Mouse (Mus musculus) forebrain, embryonic 14.5 days (tissue): ENCODE data around the gene Gm49486. TPM values are rescaled to one million over a fixed set of nuclear protein-coding genes. Genes with fewer than 3 reads are reported as not detected.

Experiments used
- ATAC-seq: fragments of 200-750 bp; cut with Nextera tagmentation; 2 replicates; pipeline ENCODE4 v1.8.0; 2017; ENCODE audit warnings: mild to moderate bottlenecking, moderate library complexity
- DNase-seq: peaks from one replicate; pipeline ENCODE4 v3.0.0-alpha.2; 2015; ENCODE audit warnings: low spot score
- H3K27ac ChIP-seq: fragments of 300-500 bp; sonication (generic); 2 replicates; pipeline ENCODE4 v1.5.1; 2014; ENCODE audit warnings: low read depth, mild to moderate bottlenecking, control low read depth, low read length, moderate library complexity
- H3K27me3 ChIP-seq: fragments of 300-500 bp; sonication (generic); replicated peaks from 2 replicates; pipeline ENCODE4 v1.6.1; 2014; ENCODE audit warnings: low read length, control low read depth, mixed read lengths; ENCODE audit not compliant: control insufficient read depth, insufficient read depth
- H3K36me3 ChIP-seq: fragments of 300-500 bp; sonication (generic); 2 replicates; pipeline ENCODE4 v1.6.1; 2014; ENCODE audit warnings: low read length, control low read depth; ENCODE audit not compliant: control insufficient read depth, insufficient read depth
- H3K4me1 ChIP-seq: fragments of 300-500 bp; sonication (generic); 2 replicates; pipeline ENCODE4 v1.6.1; 2014; ENCODE audit warnings: antibody characterized with exemption, low read length, control low read depth; ENCODE audit not compliant: control insufficient read depth, insufficient read depth
- H3K4me2 ChIP-seq: fragments of 300-500 bp; sonication (generic); 2 replicates; pipeline ENCODE4 v1.6.1; 2014; ENCODE audit warnings: mild to moderate bottlenecking, control low read depth, low read length
- H3K4me3 ChIP-seq: fragments of 300-500 bp; sonication (generic); 2 replicates; pipeline ENCODE4 v1.5.1; 2014; ENCODE audit warnings: low read depth, low read length, control low read depth
- H3K9ac ChIP-seq: fragments of 300-500 bp; sonication (generic); 2 replicates; pipeline ENCODE4 v1.6.1; 2014; ENCODE audit warnings: mild to moderate bottlenecking, low read length, control low read depth, moderate library complexity
- H3K9me3 ChIP-seq: fragments of 300-500 bp; sonication (generic); replicated peaks from 2 replicates; pipeline ENCODE4 v1.6.1; 2016; ENCODE audit warnings: low read length, control low read depth, mixed read lengths; ENCODE audit not compliant: control insufficient read depth
- WGBS: fragments of 180-500 bp; shearing (Covaris S2); extraction: QIAGEN DNeasy Blood & Tissue Kit; methylation state at CpG from one replicate; pipeline ENCODE4 v1.1.7; 2014; 5-methylcytosine and 5-hydroxymethylcytosine counted together
- polyA plus RNA-seq: library from polyadenylated mRNA; unstranded; fragments of >200 nt; fragmentation: Nextera tagmentation; extraction: Ambion mirVana; gene quantifications from 2 replicates; pipeline ENCODE4 v1.2.1, GENCODE M21; 2014

The Gm49486 gene
- 0.69 and 0.98 TPM in 2 replicates for polyA plus RNA-seq

DNA sequence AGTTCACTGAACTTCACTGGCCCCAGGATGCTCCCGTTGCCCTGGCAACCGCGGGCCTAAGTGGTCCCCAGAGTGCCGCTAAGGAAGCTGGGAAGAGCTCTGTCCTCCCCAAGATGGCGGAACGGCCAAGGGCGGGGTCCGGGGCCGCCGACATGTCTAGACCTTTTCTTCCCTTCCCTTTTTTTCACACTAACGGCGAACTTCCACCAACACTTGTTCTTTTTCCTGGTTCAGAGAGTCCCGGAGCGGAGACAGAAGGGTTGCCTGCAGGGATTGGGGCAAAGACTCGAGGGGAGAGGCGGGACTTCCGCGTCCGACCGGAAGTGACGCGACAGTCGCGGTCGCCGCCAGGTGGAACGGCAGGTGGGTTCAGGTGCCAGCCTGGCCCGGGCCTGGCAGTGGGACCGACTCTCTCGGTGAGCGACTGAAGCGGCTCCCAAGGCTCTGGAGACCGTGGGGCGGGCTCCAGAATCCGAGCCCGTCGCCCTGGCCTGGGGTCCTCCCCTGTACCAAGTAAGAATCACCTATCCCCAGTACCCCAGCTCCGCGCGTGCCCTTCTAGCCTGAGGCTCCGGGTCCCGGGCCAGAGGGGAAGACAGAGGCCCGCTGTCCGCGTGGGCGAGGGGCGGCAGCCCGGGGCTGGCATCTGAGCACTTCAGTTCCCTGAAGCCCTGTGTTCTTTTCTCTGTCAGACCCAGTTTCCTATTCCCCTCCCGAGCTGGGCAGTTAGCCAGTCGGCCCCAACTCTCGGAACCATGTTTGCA lies at the start of gene Gm49486, which contains the start of gene Pick1:
TSS of gene Gm49486 (plus strand) at position 334 of the 764 bp plus-strand sequence.
TSS of gene Pick1 (plus strand) at position 116 of the 764 bp plus-strand sequence.
- Histone ChIP-seq H3K36me3 (peaks cover 21% of the 10 kb centered on the region), H3K4me1 (peaks cover 4% of the 10 kb centered on the region; the same call in 1 of the 2 replicates), H3K9ac (peak within 1 kb of the TSS; percentile 73), H3K4me2 (peak within 1 kb of the TSS; percentile 58), H3K4me3 (peak within 1 kb of the TSS; percentile 56), H3K27ac (peak within 1 kb of the TSS; percentile 95), H3K9me3 (no peaks in the 10 kb centered on the region), H3K27me3 (no peaks in the 10 kb centered on the region)
- DNase-seq: peak; percentile 92
- under 1% methylated on average over 51 of the region's 51 CpGs for WGBS
- peak; percentile 92 for ATAC-seq

DNA sequence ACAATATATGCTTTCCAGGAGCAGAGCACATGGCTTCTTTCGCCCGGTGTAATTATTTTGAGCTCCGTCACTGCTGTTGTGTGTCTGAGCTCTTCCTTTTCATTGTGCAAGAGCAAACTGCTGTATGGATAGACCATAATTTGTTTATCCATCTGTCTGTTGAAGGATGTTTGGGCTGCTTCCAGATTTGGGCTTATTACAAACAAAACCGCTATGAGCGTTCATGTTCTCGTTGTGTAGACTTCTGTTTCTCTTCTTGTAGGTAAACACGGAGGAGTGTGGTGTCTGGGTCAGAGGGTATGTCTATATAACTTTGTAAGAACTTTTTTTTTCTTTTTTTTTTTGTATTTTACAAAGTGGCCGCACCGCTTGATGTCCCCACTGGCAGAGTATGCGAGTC lies 44.0 kb upstream of the Gm49486 start:
- DNase-seq: peak; percentile 19
- no peak overlapping the region for H3K27ac ChIP-seq
- no peak overlapping the region for H3K4me2 ChIP-seq
- H3K36me3 ChIP-seq: no peaks in the 10 kb centered on the region
- WGBS: 81% methylated on average over 10 of the region's 10 CpGs
- no peak for ATAC-seq
- H3K4me1 ChIP-seq: no peaks in the 10 kb centered on the region
- H3K9ac ChIP-seq: no peak overlapping the region
- H3K27me3 ChIP-seq: no peaks in the 10 kb centered on the region
- H3K9me3 ChIP-seq: no peaks in the 10 kb centered on the region
- no peak overlapping the region for H3K4me3 ChIP-seq

DNA sequence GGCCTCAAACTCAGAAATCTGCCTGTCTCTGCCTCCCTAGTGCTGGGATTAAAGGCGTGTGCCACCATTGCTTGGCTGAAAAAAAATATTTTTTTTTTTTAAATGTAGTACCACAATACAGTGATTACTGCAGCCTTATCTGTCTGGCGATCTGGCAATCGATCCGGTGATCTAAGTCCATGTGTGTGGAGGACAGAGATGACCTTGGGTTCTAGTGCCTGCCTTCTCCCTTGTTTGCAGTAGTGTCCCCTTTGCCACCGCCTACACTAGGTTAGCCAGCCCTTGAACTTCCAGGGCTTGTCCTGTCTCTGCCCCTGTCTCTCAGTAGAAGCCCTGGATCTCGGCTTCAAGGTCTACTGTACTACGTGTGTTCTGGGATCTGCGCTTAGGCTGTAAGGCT lies 41.4 kb upstream of the Gm49486 start:
- Histone ChIP-seq H3K4me2 (no peak overlapping the region), H3K9ac (no peak overlapping the region), H3K36me3 (no peaks in the 10 kb centered on the region), H3K9me3 (no peaks in the 10 kb centered on the region), H3K27me3 (no peaks in the 10 kb centered on the region), H3K27ac (no peak overlapping the region), H3K4me1 (peaks cover 6% of the 10 kb centered on the region), H3K4me3 (no peak overlapping the region)
- ATAC-seq: no peak
- 95% methylated on average over 8 of the region's 8 CpGs for WGBS
- DNase-seq: no peak

GRCm38 (mm10) chr15:79191426-79191825 lies 37.8 kb upstream of the Gm49486 start:
- Histone ChIP-seq H3K27me3 (no peaks in the 10 kb centered on the region), H3K4me3 (no peak overlapping the region), H3K27ac (no peak overlapping the region), H3K9ac (no peak overlapping the region), H3K4me2 (no peak overlapping the region), H3K36me3 (no peaks in the 10 kb centered on the region), H3K9me3 (no peaks in the 10 kb centered on the region), H3K4me1 (peaks cover 23% of the 10 kb centered on the region)
- WGBS: 93% methylated on average over 2 of the region's 2 CpGs
- ATAC-seq: no peak
- no peak for DNase-seq

- Histone ChIP-seq H3K4me3 (no peak overlapping the region), H3K9ac (no peak overlapping the region), H3K36me3 (no peaks in the 10 kb centered on the region), H3K27ac (peak overlapping the region; percentile 96), H3K4me1 (peaks cover 23% of the 10 kb centered on the region), H3K27me3 (no peaks in the 10 kb centered on the region), H3K4me2 (no peak overlapping the region), H3K9me3 (no peaks in the 10 kb centered on the region)
- WGBS: 65% methylated on average over 6 of the region's 6 CpGs
- ATAC-seq: peak; percentile 33
- no peak for DNase-seq
Measured at GRCm38 (mm10) chr15:79192450-79192849, 36.7 kb upstream of the Gm49486 start.

DNA sequence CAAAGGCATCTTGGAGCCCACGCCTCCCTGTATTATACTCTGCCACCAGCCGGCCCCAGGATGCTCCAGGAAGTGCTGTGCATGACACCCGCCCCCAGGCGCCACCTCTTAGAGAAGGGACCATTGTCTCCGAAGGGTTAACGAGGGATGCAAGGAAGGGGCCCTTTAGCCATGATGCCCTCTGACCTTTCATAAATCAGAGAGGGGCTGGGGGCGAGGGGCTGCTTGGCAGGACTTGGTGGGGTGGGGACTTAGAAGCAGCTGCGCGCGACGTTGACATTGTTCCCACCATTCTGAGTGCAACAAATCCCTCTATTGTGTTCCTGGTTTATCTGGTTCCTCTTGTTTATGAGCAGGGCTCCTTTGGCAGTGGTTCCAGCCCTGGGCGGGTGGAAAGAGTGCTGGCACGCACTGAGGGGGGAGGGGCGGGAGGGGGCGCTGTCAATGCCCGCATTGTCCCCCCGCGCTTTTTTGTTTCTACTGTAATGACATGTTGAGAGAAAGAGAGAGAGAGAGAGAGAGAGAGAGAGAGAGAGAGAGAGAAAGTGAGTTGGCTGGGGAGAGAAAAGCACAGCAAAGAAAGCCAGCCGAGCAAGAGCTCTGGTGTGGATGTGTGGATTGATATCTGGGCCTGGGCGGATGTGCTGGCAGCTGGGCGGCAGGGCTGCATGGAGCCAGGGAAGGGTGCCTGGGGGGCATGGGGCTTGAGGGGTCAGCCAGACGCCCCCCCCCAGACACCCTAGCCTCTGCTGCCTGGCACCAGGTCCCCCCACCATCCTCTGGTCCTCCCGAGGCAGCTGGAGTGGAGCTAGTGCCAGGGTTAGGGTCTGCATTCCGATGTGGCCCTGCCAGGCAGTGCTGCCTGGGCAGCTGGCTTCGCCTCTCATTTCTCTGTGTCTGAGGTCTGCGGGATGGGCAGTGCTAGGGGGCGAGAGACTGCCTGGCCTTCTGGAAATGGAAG lies 36.0 kb upstream of the Gm49486 start:
- peak overlapping the region; percentile 96 for H3K27ac ChIP-seq
- H3K4me1 ChIP-seq: peaks cover 23% of the 10 kb centered on the region
- no peaks in the 10 kb centered on the region for H3K27me3 ChIP-seq
- ATAC-seq: peak; percentile 88
- no peak overlapping the region for H3K4me3 ChIP-seq
- H3K36me3 ChIP-seq: no peaks in the 10 kb centered on the region
- H3K9me3 ChIP-seq: no peaks in the 10 kb centered on the region
- WGBS: 5% methylated on average over 25 of the region's 27 CpGs
- DNase-seq: peak; percentile 89
- peak overlapping the region; percentile 56; the same call in 1 of the 2 replicates for H3K9ac ChIP-seq
- peak overlapping the region; percentile 30 for H3K4me2 ChIP-seq

GRCm38 (mm10) chr15:79194048-79194447 lies 35.1 kb upstream of the Gm49486 start:
- H3K27ac ChIP-seq: peak overlapping the region; percentile 96
- no peak overlapping the region for H3K4me3 ChIP-seq
- H3K9me3 ChIP-seq: no peaks in the 10 kb centered on the region
- no peaks in the 10 kb centered on the region for H3K36me3 ChIP-seq
- no peaks in the 10 kb centered on the region for H3K27me3 ChIP-seq
- DNase-seq (no peak), ATAC-seq (no peak)
- WGBS: 92% methylated on average over 9 of the region's 9 CpGs
- H3K9ac ChIP-seq: no peak overlapping the region
- peaks cover 23% of the 10 kb centered on the region for H3K4me1 ChIP-seq
- no peak overlapping the region for H3K4me2 ChIP-seq

- H3K27me3 ChIP-seq: no peaks in the 10 kb centered on the region
- H3K4me3 ChIP-seq: no peak overlapping the region
- H3K4me2 ChIP-seq: no peak overlapping the region
- 86% methylated on average over 2 of the region's 2 CpGs for WGBS
- H3K9ac ChIP-seq: no peak overlapping the region
- ATAC-seq (no peak), DNase-seq (no peak)
- no peak overlapping the region for H3K27ac ChIP-seq
- H3K9me3 ChIP-seq: no peaks in the 10 kb centered on the region
- H3K4me1 ChIP-seq: peaks cover 23% of the 10 kb centered on the region
- H3K36me3 ChIP-seq: no peaks in the 10 kb centered on the region
Measured at GRCm38 (mm10) chr15:79194946-79195345, 34.2 kb upstream of the Gm49486 start.
